Mouse (Mus musculus) lung, postnatal 36 days (tissue): ENCODE measurements around the gene Extl2.

ENCODE experiments used
- DNase-seq: peaks from one replicate; pipeline ENCODE4 v3.0.0; 2022; ENCODE audit warnings: mixed read lengths

Extl2 gene

DNA sequence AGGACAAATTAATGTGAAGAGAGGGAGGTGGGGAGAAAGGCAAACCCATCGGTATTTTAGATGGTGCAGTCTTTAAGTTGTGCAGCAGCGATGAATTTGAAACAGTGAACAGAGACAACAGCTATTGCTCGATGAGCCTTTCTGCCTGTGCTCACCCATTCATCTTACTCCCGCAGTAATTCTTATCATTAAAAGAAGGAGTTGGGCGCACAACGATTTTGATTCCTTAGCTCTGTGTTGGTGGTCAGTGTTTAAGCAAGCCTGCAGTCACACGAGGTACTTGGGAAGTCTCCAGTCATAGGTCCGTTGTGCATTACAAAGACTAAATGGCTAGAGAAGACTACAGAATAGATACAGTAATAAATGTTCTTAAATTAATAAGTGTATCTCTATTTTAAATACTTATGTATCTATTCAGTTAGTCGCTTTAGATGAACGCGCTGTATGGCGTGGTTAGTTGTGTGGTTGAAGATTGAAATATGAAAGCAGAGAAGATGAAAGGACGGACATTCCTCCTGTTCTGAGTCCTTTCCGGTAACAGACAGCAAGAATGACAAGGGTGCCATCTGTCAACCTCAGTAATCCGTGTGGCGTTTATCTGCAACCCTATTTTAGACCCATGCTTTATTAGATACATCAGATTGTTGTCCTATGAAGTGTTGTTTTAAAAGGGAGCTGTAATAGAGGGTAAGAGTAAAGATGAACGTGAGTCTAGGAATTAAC, 2.5 kb downstream of the Extl2 start:
- no peak for DNase-seq

DNA sequence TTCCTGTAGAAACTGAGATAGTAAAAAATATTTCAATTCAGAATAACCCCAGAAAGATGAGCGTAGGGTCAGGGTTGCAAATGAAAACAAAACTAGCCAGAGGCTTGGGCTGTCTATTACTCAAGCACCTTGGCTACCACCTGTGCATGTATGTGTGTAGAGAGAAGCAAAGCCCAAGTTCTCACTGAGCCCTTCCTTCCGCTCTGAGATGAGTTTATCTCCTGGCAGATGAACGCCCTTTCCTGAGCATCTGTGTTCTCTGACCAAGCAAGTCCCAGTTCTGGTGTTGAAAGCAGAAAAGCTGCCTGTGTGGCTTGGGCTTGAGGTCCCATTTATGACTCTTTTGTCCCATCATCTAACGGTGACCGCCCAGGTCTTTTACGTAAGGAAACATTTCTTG, 7.6 kb downstream of the Extl2 start:
- no peak for DNase-seq

DNA sequence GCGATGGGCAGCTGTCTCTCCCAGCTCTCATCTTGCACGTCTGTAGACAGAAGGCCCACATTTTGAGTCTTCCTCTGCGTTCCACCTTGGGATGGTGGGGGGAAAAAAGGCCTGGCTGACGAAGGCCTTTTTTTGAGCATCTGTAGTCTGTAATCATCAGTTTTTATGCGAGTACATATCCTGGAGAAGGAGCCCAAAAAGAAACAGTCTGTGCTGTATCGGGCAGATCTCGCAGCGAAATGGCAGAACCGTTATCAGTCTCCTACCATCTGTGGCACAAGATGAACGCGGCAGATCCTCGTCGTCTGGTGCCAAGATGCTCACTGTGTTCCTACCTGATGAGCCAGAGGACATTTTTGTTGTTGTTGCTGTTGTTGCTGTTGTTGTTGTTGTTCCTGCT, 8.9 kb downstream of the Extl2 start:
- DNase-seq: no peak

DNA sequence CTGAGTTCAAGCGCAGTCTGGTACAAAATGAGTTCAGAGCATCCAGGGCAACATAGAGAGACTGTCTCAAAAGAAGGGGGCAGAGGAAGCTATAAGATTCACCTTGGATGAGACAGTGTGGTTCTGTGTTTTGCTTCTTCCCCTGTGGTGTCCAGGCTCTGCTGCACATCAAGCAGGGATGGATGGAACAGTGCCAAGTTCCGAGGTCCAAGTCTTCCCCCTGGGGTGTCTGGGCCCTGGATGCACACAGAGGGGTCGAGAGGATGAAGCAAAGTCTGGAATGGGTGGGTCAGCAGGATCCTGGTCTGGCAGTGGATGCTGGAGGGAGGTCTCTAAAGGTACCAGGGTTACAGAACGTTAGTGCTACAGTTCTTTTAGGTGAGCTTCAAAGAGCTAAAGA, 11.3 kb downstream of the Extl2 start:
- no peak for DNase-seq

DNA sequence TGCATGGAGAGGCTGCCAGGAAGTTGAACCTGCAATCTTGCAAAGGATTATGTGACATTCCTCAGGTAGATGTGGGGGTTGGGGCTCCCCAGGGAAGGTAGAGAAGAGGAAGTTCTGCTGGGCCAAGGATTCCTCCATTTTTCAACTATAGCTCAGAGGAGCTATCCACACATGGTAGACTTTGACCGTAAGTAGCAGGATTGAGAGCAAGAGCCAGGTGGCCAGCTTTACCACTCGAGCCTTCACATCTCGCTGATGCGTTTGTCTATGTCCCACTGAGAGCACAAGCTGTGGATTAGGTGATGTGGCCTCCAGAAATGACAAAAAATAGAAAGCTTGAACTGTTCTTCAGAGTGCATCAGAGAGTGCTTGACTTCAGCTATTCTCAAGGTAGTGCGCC, 11.9 kb downstream of the Extl2 start:
- no peak for DNase-seq

DNA sequence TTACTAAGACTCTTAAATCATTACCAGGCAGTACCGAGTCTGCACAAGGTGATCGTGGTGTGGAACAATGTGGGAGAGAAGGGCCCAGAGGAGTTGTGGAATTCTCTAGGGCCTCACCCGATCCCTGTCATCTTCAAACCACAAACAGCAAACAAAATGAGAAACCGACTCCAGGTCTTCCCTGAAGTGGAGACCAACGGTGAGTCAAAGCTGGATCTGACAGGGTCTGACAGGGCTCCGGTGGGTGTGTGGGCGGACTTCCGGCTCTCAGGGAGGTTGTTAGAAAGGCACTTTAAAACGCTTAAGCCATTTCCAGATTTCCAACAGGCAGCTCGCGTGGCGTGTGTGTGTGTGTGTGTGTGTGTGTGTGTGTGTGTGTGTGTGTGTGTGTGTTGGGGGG, 17.0 kb downstream of the Extl2 start:
- DNase-seq: no peak

DNA sequence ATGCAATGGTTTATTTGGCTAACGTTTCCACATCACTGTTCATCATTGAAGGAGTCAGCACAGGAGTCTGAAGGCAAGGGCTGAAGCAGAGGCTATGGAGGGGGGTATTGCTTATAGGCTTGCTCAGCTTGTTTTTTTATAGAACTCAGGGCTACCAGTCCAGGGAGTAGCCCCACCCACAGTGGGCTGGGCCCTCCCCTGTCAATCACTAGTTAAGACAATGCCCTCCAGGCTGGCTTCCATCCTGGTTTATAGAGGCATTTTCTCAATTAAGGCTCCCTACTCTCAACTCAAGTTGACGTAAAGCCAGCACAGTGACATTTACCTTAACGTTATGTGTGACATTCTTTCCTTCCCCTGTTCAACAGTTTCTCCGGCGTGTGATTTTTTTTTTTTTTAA, 17.4 kb downstream of the Extl2 start:
- peak; percentile 13 for DNase-seq

DNA sequence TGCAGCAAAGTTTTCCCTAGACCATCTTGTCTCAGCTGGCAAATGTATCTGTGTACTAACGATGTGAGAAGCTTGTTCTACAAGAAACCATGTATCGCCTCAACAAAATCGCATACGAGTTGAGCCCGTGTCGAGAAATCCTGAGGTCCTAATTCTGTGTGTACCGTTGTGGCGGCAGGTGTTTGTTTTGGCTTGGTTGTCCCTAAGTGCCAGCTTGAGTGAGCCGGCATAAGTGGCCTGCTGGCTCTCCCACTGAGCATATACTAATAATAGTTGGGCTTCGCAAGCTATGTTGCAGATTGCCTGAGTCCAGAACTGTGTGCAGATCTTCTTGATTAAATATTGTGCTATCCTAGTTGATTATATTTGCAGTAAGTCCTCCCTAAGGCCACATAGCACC, 18.4 kb downstream of the Extl2 start:
- DNase-seq: peak; percentile 61

DNA sequence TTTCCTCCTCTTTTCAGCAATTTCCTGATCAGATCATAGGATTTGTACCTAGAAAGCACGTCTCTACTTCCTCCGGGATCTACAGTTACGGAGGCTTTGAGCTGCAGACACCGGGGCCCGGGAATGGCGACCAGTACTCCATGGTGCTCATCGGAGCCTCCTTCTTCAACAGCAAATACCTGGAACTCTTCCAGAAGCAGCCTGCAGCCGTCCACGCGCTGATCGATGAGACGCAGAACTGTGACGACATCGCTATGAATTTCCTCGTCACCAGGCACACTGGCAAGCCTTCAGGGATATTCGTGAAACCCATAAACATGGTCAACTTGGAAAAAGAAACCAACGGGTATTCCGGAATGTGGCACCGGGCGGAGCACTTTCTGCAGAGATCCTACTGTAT, 19.7 kb downstream of the Extl2 start:
- DNase-seq: no peak

DNA sequence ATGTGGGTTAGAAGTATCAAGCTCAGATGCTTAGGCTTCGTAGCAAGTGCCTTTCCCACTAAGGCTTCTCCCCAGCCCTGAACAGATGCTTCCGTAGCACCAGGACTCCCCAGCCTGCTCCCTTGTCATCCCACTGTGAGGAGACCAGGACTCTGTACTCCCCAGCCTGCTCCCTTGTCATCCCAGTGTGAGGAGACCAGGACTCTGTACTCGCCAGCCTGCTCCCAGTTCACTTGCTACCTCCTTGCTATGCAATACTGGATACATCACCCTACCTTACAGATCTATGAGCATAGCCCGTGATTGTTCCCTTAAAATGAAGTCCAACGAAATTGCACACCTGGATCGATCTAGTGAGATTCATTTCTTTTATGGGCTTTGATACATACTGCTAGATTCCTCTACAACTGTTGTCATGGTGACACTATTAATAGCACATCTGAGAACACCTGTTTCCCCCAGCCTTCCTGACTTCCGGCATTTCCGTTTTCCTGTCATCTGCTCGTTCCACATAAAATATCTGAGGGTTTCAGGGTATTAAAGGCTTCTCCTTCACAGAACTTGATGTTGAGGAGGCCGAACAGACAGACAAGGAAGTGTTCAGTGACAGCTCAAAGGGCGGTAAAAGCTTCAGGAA, 23.0 kb downstream of the Extl2 start:
- DNase-seq: no peak

DNA sequence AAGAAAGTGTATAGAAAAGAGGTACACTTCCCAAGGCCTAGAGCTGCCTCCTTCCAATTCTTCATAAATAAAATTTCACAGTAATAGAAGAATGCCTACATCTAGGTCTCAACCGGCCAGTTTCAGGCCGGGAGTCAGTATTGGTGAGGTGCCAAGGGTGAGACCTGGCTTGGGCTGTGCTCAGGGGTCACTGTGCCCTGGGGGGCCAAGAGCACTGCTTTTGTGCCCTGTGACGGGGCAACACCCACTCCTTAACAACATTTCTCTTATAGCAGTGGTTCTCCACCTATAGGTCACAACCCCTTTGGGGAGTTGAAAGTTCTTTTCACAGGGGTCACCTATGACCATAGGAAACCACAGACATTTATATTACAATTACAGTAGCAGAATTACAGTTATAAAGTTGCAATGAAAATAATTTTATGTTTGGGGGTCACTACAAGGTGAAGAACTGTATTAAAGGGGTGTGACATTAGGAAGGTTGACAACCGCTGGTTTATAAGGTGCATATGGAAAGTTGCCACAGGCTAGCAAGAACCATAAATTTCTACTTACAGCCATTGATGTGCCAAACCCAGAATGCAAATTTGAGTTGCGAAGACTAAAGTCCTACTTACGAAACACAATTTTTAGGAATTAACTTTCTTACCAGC, 26.1 kb downstream of the Extl2 start:
- no peak for DNase-seq

DNA sequence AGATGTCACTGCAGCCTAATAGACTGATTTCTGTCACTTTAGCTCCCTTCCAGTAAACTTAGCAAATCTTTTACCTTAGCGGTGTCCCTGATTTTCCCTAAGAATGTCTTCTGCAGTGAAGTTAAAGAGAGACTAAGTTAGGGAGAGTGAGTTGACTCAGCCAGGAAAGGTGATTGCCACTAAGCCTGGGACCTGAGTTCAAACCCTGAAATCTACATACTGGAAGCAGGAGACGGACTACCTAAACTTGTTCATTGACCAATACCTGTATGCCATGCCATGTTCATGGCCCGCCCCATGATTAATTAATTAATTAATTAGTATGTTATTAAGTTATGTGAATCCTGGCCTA, 26.6 kb downstream of the Extl2 start:
- DNase-seq: peak; percentile 52

DNA sequence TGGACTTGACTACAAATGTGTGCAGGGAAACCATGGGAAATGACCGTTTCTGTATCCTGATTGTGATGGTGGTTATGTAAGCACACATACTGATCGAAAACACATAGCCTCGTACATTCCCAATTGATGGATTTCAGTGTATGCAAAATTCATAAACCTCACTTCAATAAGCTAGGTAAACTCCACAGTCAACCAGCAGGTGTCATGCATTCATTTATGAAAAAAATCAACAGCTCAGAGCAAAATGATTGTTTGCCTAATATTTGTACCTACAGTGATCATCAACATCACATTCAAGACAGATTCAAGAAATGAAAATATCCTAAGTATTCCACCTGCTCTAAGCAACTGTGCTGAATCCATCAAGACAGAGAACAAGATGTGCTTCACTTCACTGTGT, 33.5 kb downstream of the Extl2 start:
- DNase-seq: peak; percentile 37

DNA sequence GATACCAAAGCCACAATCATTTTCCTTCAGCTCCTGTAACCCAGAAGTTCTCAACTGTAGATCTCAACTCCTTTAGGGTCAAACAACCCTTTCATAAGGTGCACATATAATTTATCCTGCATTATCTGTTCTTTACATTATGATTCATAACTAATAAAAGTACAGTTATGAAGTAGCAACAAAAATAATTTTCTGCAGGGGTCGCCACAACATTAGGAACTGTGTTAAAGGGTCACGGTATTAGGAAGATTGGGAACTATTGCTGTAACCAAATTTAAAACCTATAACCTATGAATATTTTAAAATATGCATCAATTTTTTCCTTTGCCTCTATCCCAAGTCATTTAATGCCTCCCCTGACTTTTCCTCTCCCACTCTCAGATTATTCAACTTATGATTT, 38.7 kb downstream of the Extl2 start:
- no peak for DNase-seq

DNA sequence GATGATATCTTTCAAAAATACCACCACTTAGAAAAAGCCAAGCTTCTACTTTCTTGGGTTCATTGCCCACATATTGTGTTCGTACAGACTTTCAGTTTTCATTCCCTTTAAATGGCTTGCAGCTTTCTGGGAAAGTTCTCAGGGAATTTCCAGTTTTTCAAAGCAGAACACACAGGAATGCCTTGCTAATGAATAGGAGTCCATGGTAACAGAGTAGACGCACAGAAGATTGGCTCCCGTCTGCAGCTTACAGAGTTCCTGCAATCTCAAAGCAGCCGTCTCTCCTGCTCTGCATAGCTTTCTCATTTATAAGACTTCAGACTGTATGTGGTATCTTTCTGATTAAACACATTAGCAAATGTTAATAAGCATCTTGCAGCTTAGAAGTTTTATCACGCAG, 39.8 kb downstream of the Extl2 start:
- no peak for DNase-seq

DNA sequence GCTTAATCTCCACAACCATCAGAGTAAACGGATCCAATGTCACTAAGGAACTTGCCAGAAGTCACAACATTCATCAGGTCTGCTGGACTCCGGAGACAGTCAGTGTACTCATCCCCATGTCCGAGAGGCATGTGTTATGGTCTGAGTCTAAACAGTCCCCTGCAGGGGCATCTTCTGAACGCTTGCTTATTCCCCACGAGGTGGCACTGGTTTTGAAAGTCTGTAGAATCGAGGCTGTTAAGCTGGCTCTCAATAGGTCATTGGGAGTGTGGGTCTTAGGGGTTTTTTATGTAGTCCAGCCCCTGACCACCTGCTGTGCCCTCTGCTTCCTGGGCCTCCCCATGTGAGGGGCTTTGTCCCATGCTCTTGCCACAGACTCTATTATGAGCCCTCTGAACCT, 49.8 kb downstream of the Extl2 start:
- DNase-seq: no peak

DNA sequence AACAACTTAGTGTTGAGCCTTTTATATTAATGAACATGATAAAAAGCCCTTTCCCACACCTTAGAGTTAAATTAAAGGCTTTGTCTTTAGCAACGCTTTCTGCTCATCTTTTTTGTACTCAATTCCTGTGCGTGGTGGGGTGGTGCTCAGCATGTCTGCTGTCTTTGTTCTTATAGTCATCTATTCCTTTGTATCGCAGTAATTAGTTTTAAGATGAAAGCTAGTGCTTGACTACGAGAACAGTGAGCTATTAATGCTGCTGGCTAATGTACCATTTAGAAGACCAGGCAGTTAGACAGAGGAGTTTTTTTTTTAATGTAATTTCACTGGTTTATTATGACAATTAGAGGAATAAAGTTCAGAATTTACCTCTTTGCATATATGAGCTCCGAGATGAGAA, 53.1 kb downstream of the Extl2 start:
- no peak for DNase-seq

DNA sequence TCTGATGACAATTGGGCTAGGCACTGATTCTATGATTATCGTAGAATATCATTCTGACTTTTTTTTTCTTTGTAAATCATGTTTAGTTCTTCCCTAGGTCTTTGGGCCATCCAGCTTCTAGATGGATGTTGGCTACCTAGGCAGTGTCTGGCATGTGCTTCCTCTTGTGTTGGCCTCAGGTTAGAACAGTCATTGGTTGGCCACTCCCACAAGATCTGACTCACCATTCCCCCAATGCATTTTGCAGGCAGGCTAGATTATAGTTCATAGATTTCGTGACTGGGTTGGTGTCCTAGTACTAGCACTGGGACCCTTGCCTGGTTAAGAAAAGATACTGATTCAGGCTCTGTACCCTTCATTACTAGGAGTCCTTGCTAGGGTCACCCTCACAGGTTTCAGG, 54.9 kb downstream of the Extl2 start:
- DNase-seq: no peak

DNA sequence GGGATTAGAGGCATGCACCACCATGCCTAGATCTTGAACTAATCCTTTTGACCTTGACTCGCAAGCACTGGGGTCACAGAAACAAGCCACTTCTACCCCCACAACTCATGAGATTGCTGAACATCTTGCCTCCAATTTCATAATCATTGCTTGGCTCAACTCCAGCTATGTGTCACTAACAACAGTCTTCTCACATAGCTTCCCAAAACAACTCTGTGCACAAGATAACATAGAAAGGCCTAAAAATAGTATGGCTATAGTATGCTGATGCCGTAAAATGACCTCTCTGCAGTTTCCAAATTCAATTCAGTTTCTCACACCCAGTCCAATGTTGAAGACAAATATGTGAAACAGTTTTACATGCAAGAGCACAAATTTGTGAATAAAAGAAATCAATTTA, 65.3 kb downstream of the Extl2 start:
- DNase-seq: peak; percentile 42

DNA sequence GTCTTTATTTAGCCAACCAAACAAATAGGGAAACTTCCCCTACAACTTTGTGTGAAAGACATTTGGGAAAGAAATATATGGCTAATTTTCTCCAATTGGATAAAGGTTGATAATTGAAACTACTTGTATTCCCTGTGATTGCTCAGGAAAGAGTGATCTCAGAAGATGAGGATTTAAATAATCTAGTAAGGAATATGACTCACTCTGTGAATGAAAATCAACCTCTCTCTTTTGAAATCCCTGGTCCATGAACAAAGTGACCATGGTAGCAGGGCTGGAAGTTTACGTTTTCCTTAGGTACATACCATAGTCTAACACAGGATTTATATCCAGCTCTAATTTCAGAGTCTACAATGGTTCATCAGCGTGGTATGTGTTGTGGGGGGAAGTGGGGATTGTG, 69.5 kb downstream of the Extl2 start:
- no peak for DNase-seq

DNA sequence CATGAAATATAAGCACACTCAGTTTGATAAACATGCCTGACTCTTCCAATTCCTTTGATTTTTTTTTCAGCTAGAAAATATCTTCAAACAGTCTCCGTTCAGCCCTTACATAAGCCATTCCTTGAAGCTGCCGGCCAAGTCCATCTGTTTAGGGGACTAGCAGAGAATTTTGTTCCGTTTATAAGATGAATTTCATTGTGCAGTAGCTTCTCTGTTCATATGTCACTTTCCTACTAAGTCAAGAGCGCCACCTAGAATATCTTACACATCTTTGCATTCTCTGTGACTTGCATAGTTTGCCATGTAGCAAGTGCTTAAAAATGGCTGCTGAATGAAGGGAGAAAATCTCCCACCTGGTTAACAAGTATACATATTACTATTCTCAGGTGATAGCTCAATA, 71.2 kb downstream of the Extl2 start:
- no peak for DNase-seq
